Mouse (Mus musculus) embryonic facial prominence, embryonic 13.5 days (tissue): Measurements from ENCODE around the gene Ino80. TPM values are rescaled to one million over a fixed set of nuclear protein-coding genes. Genes with fewer than 3 reads are reported as not detected.

Source experiments
- polyA plus RNA-seq: library from polyadenylated mRNA; unstranded; fragments of >200 nt; fragmentation: Nextera tagmentation; extraction: Ambion mirVana; gene quantifications from 2 replicates; pipeline ENCODE4 v1.2.1, GENCODE M21; 2015

Gene Ino80
- polyA plus RNA-seq, 1 experiment from 2014 or later, result 4.9 TPM

Other genes starting within 250 kb of the Ino80 start
- 0.28 and 0.47 TPM in 2 replicates for gene Ppp1r14d, start 247.8 kb downstream of the Ino80 start, polyA plus RNA-seq
- gene Spint1, start 240.3 kb downstream of the Ino80 start, polyA plus RNA-seq, result 15.3 and 15.4 TPM in 2 replicates
- 16.7 and 17.9 TPM in 2 replicates for gene Rhov, start 206.4 kb downstream of the Ino80 start, polyA plus RNA-seq
- 20.1 and 20.7 TPM in 2 replicates for gene Vps18, start 188.9 kb downstream of the Ino80 start, polyA plus RNA-seq
- gene Dll4, start 151.9 kb downstream of the Ino80 start, polyA plus RNA-seq, result 4.2 and 4.6 TPM in 2 replicates
- gene Chac1, start 126.5 kb downstream of the Ino80 start, polyA plus RNA-seq, result 1.7 and 1.8 TPM in 2 replicates
- gene Exd1, start 69.9 kb upstream of the Ino80 start, polyA plus RNA-seq, result 0.13 and 0.29 TPM in 2 replicates
- gene Chp1, start 70.0 kb upstream of the Ino80 start, polyA plus RNA-seq, result 68.6 and 73.5 TPM in 2 replicates
- gene Nusap1, start 140.6 kb upstream of the Ino80 start, polyA plus RNA-seq, result 79.5 and 79.7 TPM in 2 replicates
- gene Oip5, start 140.8 kb upstream of the Ino80 start, polyA plus RNA-seq, result 23.0 and 24.6 TPM in 2 replicates
- 52.0 and 52.4 TPM in 2 replicates for gene Ndufaf1, start 185.1 kb upstream of the Ino80 start, polyA plus RNA-seq
- 69.0 and 74.0 TPM in 2 replicates for gene Rtf1, start 197.4 kb upstream of the Ino80 start, polyA plus RNA-seq